Mouse (Mus musculus): ENCODE results near the gene Atrnl1. TPM values are rescaled to one million over a fixed set of nuclear protein-coding genes. Genes with fewer than 3 reads are reported as not detected.

The Atrnl1 gene
- total RNA-seq, 4 experiments from 2014 or later: 13.7 to 16.1 (median 15.1) TPM

DNA sequence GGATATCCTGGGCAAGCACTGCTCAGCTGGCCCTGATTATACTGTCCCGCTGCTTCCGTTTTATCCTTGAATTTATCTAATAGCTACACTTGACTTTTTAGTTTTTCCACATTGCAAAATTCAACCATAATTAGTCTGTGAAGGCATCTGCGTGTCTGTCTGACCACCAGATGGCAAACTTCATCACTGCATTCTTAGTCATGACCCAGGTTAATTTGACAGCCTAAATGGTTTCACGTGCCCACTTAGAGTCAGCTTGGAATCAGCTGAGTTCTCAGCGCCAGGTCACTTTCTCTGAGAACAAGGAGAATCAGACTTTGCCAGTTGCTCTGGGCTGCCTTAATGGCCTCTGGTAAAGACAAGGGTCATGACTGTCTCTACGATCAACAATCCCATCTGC lies 305.5 kb downstream of the Atrnl1 start:
- DNase-seq (ENCODE audit: low spot score): no peak

GRCm38 (mm10) chr19:57922991-57923390 lies 312.2 kb downstream of the Atrnl1 start:
- DNase-seq (ENCODE audit: low spot score): no peak

- DNase-seq (ENCODE audit: low spot score): no peak
These were observed 314.0 kb downstream of the Atrnl1 start for GRCm38 (mm10) chr19:57924856-57925255.

DNA sequence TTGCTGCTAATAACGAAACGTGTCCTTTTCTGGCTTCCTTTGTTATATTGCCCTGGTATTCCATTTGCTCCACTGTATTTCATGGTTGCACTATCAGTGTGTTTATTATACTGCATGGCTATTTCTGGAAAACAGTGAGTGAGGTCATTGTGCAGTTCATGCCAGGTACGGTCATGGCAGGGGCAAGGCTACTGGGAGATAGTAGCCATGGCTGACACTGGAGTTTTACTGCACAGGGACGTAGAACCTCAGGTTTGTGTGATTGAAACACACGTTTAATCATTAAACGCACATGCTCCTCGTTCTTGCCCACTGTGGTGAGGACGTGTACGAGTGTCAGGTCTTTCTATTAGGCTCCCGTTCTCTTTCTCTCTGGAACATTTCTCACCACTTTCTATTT lies 314.8 kb downstream of the Atrnl1 start:
- DNase-seq (ENCODE audit: low spot score): peak; percentile 47

- no peak for DNase-seq (ENCODE audit: low spot score)
These were observed 315.5 kb downstream of the Atrnl1 start for GRCm38 (mm10) chr19:57926164-57926860.

DNA sequence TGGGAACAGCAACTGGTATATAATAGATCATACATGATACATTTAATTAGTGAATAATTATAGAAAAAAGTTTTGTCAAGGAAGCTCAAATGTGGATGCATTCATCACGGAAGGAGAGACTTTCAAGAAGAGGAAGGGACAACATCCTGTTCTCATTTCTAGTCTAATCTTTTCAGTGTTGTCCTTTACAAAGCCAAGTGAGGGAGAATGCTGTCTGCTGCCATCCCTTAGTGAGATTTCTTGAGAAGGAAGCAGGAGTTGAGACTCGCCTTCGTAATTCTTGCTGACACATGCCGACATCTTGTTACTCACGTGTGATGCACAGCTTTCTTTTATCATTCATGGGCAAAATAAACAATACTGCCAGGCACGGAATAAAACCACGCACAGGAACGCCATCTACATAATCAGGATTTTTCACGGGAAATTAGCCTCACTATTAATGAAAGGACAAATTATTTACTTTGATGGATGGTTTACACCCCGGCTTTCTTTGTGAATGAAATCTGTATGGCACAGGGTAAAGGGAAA lies 316.2 kb downstream of the Atrnl1 start:
- DNase-seq (ENCODE audit: low spot score): no peak

DNA sequence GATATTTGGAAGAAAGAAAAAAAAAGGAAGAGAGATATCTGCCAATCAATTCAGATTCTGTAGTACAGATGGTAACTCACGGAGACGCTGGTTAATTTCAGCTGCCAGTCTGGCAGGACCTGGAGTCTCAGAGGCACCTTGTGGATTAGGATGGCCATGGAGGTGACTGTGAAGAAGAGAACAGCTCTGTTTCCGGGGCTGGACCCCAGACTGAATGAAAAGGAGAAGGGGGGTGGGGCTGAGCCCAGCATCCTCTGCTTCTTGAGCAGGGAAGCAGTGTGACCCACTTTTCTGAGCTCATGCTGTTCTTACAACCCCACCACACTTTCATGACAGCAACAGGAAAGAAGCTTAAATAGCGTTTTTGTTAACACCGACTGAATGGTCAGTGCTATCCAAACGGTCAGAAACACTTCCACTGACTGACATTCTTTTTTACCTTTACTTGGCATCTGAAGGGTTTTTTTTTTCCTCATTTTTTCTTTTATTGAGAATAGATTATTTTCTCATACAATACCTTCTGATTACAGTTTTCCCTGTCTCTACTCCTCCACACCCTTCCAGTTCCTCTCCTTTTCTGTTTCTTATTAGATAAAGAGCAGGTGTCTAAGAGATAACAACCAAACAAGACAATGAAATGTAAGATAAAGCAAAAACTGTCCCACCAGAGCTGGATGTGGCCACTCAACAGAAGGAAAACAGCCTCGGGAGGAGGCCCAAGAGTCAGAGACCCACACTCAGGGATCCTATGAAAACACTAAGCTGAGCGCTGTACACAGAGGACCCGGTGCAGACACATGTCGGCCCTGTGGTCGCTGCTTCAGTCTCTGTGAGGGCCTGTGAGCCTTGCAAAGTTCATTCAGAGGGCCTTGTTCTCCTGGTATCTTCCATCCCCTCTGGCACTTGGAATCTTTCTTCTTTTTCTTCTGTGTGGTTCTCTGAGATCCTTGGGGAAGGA lies 317.0 kb downstream of the Atrnl1 start:
- DNase-seq (ENCODE audit: low spot score): no peak

GRCm38 (mm10) chr19:57931626-57932025 lies 320.8 kb downstream of the Atrnl1 start:
- DNase-seq (ENCODE audit: low spot score): no peak

GRCm38 (mm10) chr19:57936865-57937264 lies 326.0 kb downstream of the Atrnl1 start:
- no peak for DNase-seq (ENCODE audit: low spot score)

- no peak for DNase-seq (ENCODE audit: low spot score)
These were observed 328.3 kb downstream of the Atrnl1 start for GRCm38 (mm10) chr19:57939166-57939565.

- DNase-seq (ENCODE audit: low spot score): no peak
These were observed 330.7 kb downstream of the Atrnl1 start for GRCm38 (mm10) chr19:57941529-57941928.

DNA sequence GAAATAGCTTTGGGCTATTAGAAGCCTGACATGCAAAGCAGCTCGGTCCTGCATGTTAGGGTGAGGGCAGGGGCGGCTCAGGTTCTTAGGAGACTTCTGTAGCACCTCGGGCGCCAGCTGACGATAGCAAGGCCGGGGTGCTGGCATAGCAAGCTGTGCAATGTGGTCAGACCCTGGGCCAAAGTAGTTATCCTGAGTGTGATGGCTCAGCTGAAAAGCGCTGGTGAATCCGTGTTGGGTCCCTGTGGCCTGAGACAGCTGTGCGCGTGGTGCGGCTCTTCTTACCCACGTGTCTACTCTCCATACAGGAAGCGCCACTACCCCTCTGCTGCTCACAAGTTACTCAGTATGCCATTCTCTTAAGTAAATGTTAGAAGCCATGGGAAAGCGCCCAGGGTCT lies 331.4 kb downstream of the Atrnl1 start:
- no peak for DNase-seq (ENCODE audit: low spot score)

GRCm38 (mm10) chr19:57943308-57943707 lies 332.5 kb downstream of the Atrnl1 start:
- no peak for DNase-seq (ENCODE audit: low spot score)

DNA sequence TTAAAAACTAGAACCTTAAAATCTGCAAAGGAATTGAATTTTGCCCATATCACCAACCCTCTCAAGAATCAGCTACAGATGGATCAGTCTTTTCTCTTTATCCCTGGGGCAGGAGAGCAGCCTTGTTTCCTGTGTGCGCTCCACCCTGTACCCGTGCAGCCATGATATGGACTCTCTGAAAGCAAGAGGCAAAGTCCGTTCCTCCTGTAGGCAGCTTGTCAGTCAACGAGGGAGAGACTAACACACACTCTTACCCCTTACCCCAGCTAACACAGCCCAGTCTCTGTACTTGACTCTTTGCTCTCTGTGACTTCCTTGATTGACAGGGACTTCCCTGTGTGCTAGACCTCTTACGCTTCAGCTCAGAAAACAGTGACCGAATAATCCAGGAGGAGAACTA lies 333.8 kb downstream of the Atrnl1 start:
- no peak for DNase-seq (ENCODE audit: low spot score)

GRCm38 (mm10) chr19:57945626-57946250 lies 334.9 kb downstream of the Atrnl1 start:
- DNase-seq (ENCODE audit: low spot score): no peak

GRCm38 (mm10) chr19:57948489-57948888 lies 337.7 kb downstream of the Atrnl1 start:
- DNase-seq (ENCODE audit: low spot score): no peak

DNA sequence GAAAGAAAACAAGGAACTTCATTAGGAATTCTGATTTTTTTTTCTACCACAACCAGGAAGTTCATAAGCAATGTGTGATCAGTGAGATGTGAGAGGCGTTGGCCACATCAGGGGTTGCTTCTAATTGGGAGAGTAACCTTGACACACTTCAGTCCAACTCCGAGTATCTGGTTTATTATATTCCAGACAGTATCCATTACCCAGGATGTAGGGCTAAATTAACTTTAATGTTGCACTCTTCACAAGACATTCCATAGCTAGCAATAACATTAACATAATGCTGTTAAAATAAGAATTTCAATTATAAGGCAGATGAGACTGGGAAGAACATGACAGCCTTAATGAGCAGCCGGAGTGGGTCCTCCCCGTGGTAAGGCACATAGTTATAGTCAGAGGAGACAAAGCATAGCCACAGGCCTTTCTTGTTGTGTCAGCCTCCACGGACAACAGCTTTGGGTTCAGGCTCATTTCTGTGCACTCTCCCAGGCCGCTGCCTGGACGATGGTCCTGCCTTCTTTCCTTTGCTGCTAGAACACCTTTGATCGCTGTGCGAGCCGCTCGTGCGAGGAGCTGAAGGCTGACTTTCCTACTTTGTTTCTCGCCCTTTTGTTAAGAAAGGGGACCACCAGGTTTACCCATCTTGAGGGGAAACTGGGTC lies 338.6 kb downstream of the Atrnl1 start:
- no peak for DNase-seq (ENCODE audit: low spot score)

DNA sequence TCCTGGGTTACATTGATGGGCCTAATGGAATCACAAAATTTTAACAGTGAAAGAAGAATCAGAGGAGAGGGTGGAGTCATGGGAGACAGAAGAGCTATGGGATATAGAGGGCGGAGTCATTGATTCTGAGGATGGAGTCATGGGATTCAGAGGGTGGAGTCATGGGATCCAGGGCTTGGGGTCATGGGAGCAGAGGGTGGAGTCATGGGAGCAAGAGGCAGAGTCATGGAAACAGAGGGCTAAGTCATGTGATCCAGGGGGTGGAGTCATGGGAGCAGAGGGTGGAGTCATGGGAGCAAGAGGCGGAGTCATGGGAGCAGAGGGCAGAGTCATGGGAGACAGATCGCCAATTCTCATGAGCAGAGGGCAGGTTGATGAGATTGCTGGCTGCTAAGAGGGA lies 343.3 kb downstream of the Atrnl1 start:
- DNase-seq (ENCODE audit: low spot score): no peak

- no peak for DNase-seq (ENCODE audit: low spot score)
These were observed 345.6 kb downstream of the Atrnl1 start for GRCm38 (mm10) chr19:57956459-57956858.

- no peak for DNase-seq (ENCODE audit: low spot score)
These were observed 346.5 kb downstream of the Atrnl1 start for GRCm38 (mm10) chr19:57957363-57957762.

- no peak for DNase-seq (ENCODE audit: low spot score)
These were observed 347.3 kb downstream of the Atrnl1 start for GRCm38 (mm10) chr19:57958154-57958553.

DNA sequence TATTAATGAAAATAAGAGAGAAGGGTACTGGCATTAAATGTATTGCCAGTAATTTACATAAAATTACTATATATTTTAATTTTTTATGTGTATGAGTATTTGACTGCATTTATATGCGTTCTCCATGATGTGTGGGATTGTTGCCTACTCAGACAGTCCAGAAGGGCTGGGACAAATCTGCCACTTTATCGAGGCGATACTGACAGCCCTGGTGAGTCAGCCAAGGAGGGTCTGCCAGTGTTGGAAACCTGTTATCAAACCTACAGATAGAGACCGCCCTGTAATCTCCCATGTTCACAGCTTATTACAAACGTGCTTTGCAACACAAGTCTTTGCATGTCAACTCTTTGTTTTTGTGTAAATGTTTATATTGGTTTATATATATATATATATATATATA lies 347.9 kb downstream of the Atrnl1 start:
- no peak for DNase-seq (ENCODE audit: low spot score)
